Mouse (Mus musculus) kidney, embryonic 15.5 days (tissue): ENCODE data around the gene Krtap19-1. TPM values are rescaled to one million over a fixed set of nuclear protein-coding genes. Genes with fewer than 3 reads are reported as not detected.

Source experiments
- ATAC-seq: fragments of 200-750 bp; cut with Nextera tagmentation; replicated peaks from 2 replicates; pipeline ENCODE4 v1.8.0; 2017; ENCODE audit warnings: moderate TSS enrichment; ENCODE audit not compliant: low FRiP score
- H3K27ac ChIP-seq: fragments of 300-500 bp; sonication (generic); 2 replicates; pipeline ENCODE4 v1.5.1; 2015; ENCODE audit warnings: mild to moderate bottlenecking, inconsistent platforms
- H3K27me3 ChIP-seq: fragments of 300-500 bp; sonication (generic); 2 replicates; pipeline ENCODE4 v1.6.1; 2015; ENCODE audit warnings: inconsistent platforms
- H3K36me3 ChIP-seq: fragments of 300-500 bp; sonication (generic); 2 replicates; pipeline ENCODE4 v1.6.1; 2015; ENCODE audit warnings: inconsistent platforms
- H3K4me1 ChIP-seq: fragments of 300-500 bp; sonication (generic); 2 replicates; pipeline ENCODE4 v1.6.1; 2015; ENCODE audit warnings: inconsistent platforms
- H3K4me2 ChIP-seq: fragments of 300-500 bp; sonication (generic); 2 replicates; pipeline ENCODE4 v1.6.1; 2015; ENCODE audit warnings: moderate library complexity, mild to moderate bottlenecking, inconsistent platforms
- H3K4me3 ChIP-seq: fragments of 300-500 bp; sonication (generic); replicated peaks from 2 replicates; pipeline ENCODE4 v1.5.1; 2015; ENCODE audit warnings: mild to moderate bottlenecking, inconsistent platforms
- H3K9ac ChIP-seq: fragments of 300-500 bp; sonication (generic); 2 replicates; pipeline ENCODE4 v1.6.1; 2015; ENCODE audit warnings: mild to moderate bottlenecking, inconsistent platforms
- H3K9me3 ChIP-seq: fragments of 300-500 bp; sonication (generic); replicated peaks from 2 replicates; pipeline ENCODE4 v1.6.1; 2016; ENCODE audit warnings: inconsistent platforms
- WGBS: fragments of 180-500 bp; shearing (Covaris S2); methylation state at CpG from one replicate; pipeline ENCODE4 v1.1.7; 2015; ENCODE audit warnings: mixed read lengths; 5-methylcytosine and 5-hydroxymethylcytosine counted together
- polyA plus RNA-seq: library from polyadenylated mRNA; unstranded; fragments of >200 nt; fragmentation: Nextera tagmentation; extraction: Ambion mirVana; gene quantifications from 2 replicates; pipeline ENCODE4 v1.2.1, GENCODE M21; 2015

Gene Krtap19-1
- not detected in 2 replicates for polyA plus RNA-seq

DNA sequence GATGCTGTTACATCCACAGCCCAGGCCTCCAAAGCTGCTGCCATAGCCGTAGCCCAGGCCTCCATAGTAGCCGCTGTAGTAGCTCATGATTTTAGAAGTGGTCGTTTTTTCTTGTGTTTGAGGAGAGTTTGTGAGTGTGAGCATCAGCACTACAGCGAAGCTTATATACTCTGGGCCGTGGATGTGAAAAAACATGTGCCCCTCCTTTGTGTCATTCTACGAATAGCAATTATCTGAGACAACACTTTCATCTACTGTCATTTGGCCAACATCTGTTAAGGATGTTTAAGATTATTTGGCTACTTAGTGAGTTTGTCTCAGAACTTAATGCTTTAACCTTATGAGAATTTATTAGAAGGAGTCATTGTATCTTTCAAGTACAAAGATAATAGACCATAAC is at the start of gene Krtap19-1:
Krtap19-1 (minus strand) TSS at position 101 of the 400 bp plus-strand sequence.
- WGBS = 90% methylated on average over 6 of the region's 6 CpGs

DNA sequence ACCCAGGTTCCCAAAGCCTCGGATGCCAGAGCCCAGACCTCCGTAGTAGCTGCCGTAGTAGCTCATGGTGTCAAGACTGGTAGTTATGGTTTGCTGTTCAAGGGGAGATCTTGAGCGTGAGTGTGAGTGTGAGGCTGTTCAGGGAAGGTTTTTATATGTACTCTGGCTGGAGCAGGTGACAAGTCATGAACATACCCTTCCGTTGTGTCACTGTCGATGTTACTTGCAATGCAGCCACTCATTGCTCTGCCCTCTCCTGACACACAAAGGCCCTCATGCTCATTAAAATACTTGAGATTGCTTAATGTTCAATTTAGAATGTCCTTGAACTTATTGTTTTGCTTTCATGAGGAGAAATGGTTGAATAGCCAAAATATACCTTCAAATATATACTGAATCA is 27.1 kb upstream of the Krtap19-1 start, which contains the start of gene Krtap19-5:
Krtap19-5 (minus strand) TSS at position 101 of the 400 bp plus-strand sequence.
- no peak for ATAC-seq
- Histone ChIP-seq H3K27ac (no peak within 1 kb of the TSS), H3K9me3 (no peaks in the 10 kb centered on the region), H3K4me3 (no peak within 1 kb of the TSS), H3K36me3 (no peaks in the 10 kb centered on the region), H3K27me3 (no peaks in the 10 kb centered on the region), H3K4me1 (no peaks in the 10 kb centered on the region), H3K9ac (no peak within 1 kb of the TSS), H3K4me2 (no peak within 1 kb of the TSS)
- 89% methylated on average over 6 of the region's 6 CpGs for WGBS

More for the DNA sequence above, at the start of gene Krtap19-1:
- no peak for ATAC-seq
- no peak within 1 kb of the TSS for H3K4me3 ChIP-seq
- no peak within 1 kb of the TSS for H3K4me2 ChIP-seq
- H3K27me3 ChIP-seq = no peaks in the 10 kb centered on the region
- no peak within 1 kb of the TSS for H3K9ac ChIP-seq
- H3K9me3 ChIP-seq = no peaks in the 10 kb centered on the region
- no peak within 1 kb of the TSS for H3K27ac ChIP-seq
- no peaks in the 10 kb centered on the region for H3K4me1 ChIP-seq
- no peaks in the 10 kb centered on the region for H3K36me3 ChIP-seq

GRCm38 (mm10) chr16:88886870-88887269 is 17.7 kb upstream of the Krtap19-1 start:
- no peaks in the 10 kb centered on the region for H3K4me1 ChIP-seq
- ATAC-seq = no peak

GRCm38 (mm10) chr16:88884989-88885388 is 15.8 kb upstream of the Krtap19-1 start, which contains the start of gene Krtap19-4:
Krtap19-4 (minus strand) TSS chr16:88885089.
- H3K4me1 ChIP-seq = no peaks in the 10 kb centered on the region
- H3K27me3 ChIP-seq = no peaks in the 10 kb centered on the region
- no peak within 1 kb of the TSS for H3K4me2 ChIP-seq
- no peaks in the 10 kb centered on the region for H3K9me3 ChIP-seq
- 88% methylated on average over 5 of the region's 5 CpGs for WGBS
- no peak within 1 kb of the TSS for H3K27ac ChIP-seq
- no peak for ATAC-seq
- H3K36me3 ChIP-seq = no peaks in the 10 kb centered on the region
- no peak within 1 kb of the TSS for H3K9ac ChIP-seq
- H3K4me3 ChIP-seq = no peak within 1 kb of the TSS

More at GRCm38 (mm10) chr16:88886870-88887269, 17.7 kb upstream of the Krtap19-1 start:
- H3K4me3 ChIP-seq = no peak overlapping the region
- H3K36me3 ChIP-seq = no peaks in the 10 kb centered on the region
- H3K9me3 ChIP-seq = no peaks in the 10 kb centered on the region
- no peak overlapping the region for H3K9ac ChIP-seq
- no peaks in the 10 kb centered on the region for H3K27me3 ChIP-seq
- H3K4me2 ChIP-seq = no peak overlapping the region
- H3K27ac ChIP-seq = no peak overlapping the region
- WGBS = 89% methylated on average over 6 of the region's 6 CpGs

GRCm38 (mm10) chr16:88877938-88878337 is 8.7 kb upstream of the Krtap19-1 start, which contains the start of gene Krtap19-3:
Krtap19-3 (minus strand) TSS chr16:88878038.
- Histone ChIP-seq H3K4me3 (no peak within 1 kb of the TSS), H3K4me2 (no peak within 1 kb of the TSS), H3K9ac (no peak within 1 kb of the TSS), H3K4me1 (no peaks in the 10 kb centered on the region), H3K9me3 (no peaks in the 10 kb centered on the region), H3K27me3 (no peaks in the 10 kb centered on the region), H3K36me3 (no peaks in the 10 kb centered on the region), H3K27ac (no peak within 1 kb of the TSS)
- WGBS = 80% methylated on average over 2 of the region's 2 CpGs
- ATAC-seq = no peak

- H3K4me3 ChIP-seq = no peak within 1 kb of the TSS
- no peaks in the 10 kb centered on the region for H3K4me1 ChIP-seq
- no peak within 1 kb of the TSS for H3K9ac ChIP-seq
- H3K4me2 ChIP-seq = no peak within 1 kb of the TSS
- no peak for ATAC-seq
- H3K27me3 ChIP-seq = no peaks in the 10 kb centered on the region
- WGBS = 94% methylated on average over 3 of the region's 3 CpGs
- H3K9me3 ChIP-seq = no peaks in the 10 kb centered on the region
- no peak within 1 kb of the TSS for H3K27ac ChIP-seq
- H3K36me3 ChIP-seq = no peaks in the 10 kb centered on the region
Observed at GRCm38 (mm10) chr16:88874169-88874568, 5.0 kb upstream of the Krtap19-1 start, which contains the start of gene Krtap19-2. Krtap19-2 (minus strand) TSS chr16:88874269.

DNA sequence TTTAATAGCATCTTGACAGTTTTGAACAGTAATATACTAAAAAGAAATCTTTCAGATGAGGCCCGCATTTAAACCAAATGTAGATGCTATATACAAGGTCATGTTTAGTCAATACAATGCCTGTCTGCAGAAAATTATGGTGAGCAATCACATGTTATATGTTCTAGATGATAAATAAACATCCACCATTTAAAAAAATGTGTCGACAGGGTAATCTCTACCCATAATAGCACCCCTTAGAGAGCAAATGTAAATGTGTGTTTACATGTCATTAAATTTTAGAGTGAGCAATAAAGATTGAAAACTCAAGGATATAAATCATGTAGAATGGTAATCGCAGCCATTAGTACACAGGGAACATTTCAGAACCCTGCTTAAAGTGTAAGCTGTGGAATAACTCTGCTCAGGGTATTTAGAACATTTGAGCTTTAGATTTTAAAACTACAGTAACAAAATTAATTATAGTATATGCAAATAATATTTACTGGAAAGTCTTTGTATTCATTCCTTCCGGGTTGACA is 4.3 kb downstream of the Krtap19-1 start:
- 55% methylated on average over 4 of the region's 4 CpGs for WGBS

DNA sequence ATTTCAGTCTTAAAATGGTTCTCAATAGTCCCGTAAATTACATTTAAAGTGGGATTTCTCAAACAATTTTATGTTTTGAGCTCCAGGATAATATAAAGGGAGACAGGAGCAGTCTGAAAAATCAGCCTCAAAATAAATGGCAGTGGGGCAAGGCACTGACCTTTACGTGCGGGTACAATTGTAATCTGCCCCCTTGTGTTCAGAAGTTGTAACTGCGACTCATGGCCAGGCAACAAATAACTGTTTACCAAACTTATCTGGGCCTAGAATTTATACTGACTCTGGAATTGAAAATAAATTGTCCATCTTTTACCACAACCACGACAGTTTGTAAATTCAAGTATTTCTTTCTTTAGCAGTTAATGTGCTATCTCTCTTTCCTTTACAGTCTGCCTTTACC is 17.8 kb downstream of the Krtap19-1 start:
- no peaks in the 10 kb centered on the region for H3K36me3 ChIP-seq

More for the DNA sequence above, 4.3 kb downstream of the Krtap19-1 start:
- no peak for ATAC-seq
- no peak overlapping the region for H3K27ac ChIP-seq
- no peaks in the 10 kb centered on the region for H3K4me1 ChIP-seq
- H3K27me3 ChIP-seq = no peaks in the 10 kb centered on the region
- no peaks in the 10 kb centered on the region for H3K36me3 ChIP-seq
- H3K9ac ChIP-seq = no peak overlapping the region
- no peak overlapping the region for H3K4me2 ChIP-seq
- H3K4me3 ChIP-seq = no peak overlapping the region
- no peaks in the 10 kb centered on the region for H3K9me3 ChIP-seq

DNA sequence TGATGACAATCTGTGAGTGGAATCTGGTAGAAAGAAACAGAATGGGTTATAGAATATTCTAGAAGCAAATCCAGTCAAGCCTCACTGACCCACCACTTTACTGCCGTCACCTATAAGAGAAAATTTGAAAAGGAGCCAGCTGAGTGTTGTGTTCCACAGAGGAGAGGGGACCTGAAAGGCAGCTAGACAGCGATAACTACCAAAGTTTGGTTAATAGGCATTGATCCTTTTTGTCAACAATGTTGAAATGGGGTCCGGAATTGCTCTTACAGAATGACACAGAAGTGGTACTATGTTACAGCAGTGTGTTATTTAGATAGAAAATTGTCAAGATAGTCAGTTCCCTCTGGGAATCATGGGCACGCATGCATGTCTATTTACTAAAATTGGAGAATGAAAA is 20.7 kb downstream of the Krtap19-1 start:
- ATAC-seq = no peak
- no peak overlapping the region for H3K4me2 ChIP-seq
- WGBS = 82% methylated on average over 4 of the region's 4 CpGs
- H3K9me3 ChIP-seq = no peaks in the 10 kb centered on the region
- H3K4me1 ChIP-seq = no peaks in the 10 kb centered on the region
- no peaks in the 10 kb centered on the region for H3K27me3 ChIP-seq
- no peak overlapping the region for H3K27ac ChIP-seq
- no peaks in the 10 kb centered on the region for H3K36me3 ChIP-seq
- no peak overlapping the region for H3K9ac ChIP-seq
- no peak overlapping the region for H3K4me3 ChIP-seq

More for the DNA sequence above, 17.8 kb downstream of the Krtap19-1 start:
- Histone ChIP-seq H3K27me3 (no peaks in the 10 kb centered on the region), H3K4me3 (no peak overlapping the region), H3K9me3 (no peaks in the 10 kb centered on the region), H3K4me1 (no peaks in the 10 kb centered on the region), H3K4me2 (no peak overlapping the region), H3K9ac (no peak overlapping the region), H3K27ac (no peak overlapping the region)
- no peak for ATAC-seq
- WGBS = 13% methylated on average over 5 of the region's 5 CpGs

DNA sequence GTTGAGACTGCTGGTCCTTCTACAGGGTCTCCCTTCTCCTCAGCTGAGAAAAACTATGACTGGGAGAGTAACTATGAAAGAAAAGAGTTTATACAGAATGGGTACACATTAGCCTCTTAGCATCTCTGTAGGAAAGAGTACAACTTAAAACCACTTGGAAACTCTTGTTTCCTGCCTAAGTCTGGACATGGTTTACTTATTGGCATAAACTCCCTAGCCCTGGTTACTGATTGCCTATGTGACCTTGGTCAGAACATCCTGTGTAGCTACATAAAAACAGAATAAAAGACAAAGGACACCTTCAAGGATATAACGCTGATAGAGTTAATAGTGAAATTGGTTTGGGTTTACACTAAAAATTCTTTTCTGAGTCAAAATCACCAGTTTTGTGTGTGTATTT is 21.8 kb downstream of the Krtap19-1 start:
- 0 out of 2 replicates have a peak, but pooled peaks have one; percentile 56 for ATAC-seq
- Histone ChIP-seq H3K4me1 (no peaks in the 10 kb centered on the region), H3K9ac (no peak overlapping the region), H3K9me3 (no peaks in the 10 kb centered on the region), H3K36me3 (no peaks in the 10 kb centered on the region), H3K4me3 (no peak overlapping the region), H3K27ac (no peak overlapping the region), H3K27me3 (no peaks in the 10 kb centered on the region), H3K4me2 (no peak overlapping the region)
- WGBS = 87% methylated on average over 1 of the region's 1 CpGs

- Histone ChIP-seq H3K4me3 (no peak overlapping the region), H3K27me3 (no peaks in the 10 kb centered on the region), H3K4me1 (no peaks in the 10 kb centered on the region), H3K9ac (no peak overlapping the region), H3K4me2 (no peak overlapping the region), H3K36me3 (no peaks in the 10 kb centered on the region), H3K27ac (no peak overlapping the region), H3K9me3 (no peaks in the 10 kb centered on the region)
- WGBS = 39% methylated on average over 3 of the region's 3 CpGs
- no peak for ATAC-seq
Observed at GRCm38 (mm10) chr16:88826978-88827377, 42.2 kb downstream of the Krtap19-1 start.

DNA sequence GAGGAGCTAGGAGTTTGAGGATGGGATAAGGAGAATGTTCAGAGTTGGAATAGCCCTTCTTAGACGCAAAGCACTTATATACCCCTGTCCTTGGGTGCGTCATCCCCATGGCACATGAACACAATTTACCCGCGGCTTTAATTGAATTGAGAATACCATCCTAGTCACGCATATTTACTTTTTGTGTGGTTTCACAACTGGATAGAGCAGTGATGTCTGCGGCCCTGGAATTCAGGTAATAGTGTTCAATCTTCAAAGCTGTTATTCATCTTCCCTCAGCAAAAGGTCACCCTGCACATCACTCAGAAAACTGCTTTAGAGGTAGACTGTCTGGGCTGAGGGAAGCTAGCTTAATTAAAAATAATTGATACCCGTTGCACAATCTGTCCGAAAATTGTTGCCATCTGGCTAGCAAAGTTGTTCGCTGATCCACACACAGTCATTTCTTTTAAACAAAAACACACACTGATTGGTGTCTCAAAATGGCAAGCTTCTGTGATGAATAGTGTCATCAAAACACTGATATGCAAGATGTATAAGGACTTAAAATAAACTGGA is 43.0 kb downstream of the Krtap19-1 start, which contains the start of gene Krtap14:
Krtap14 (minus strand) TSS at position 51 of the 558 bp plus-strand sequence.
- H3K4me1 ChIP-seq = no peaks in the 10 kb centered on the region
- no peak within 1 kb of the TSS for H3K4me3 ChIP-seq
- H3K9me3 ChIP-seq = no peaks in the 10 kb centered on the region

More for the DNA sequence above, 43.0 kb downstream of the Krtap19-1 start, which contains the start of gene Krtap14:
- Histone ChIP-seq H3K4me2 (no peak within 1 kb of the TSS), H3K9ac (no peak within 1 kb of the TSS), H3K36me3 (no peaks in the 10 kb centered on the region), H3K27ac (no peak within 1 kb of the TSS), H3K27me3 (no peaks in the 10 kb centered on the region)
- WGBS = 90% methylated on average over 9 of the region's 9 CpGs
- ATAC-seq = no peak
